Mouse (Mus musculus) testis, postnatal 10 days (tissue): ENCODE results near the gene Zc2hc1b.

Source experiments
- DNase-seq: peaks from one replicate; pipeline ENCODE4 v3.0.0; 2021; ENCODE audit warnings: low spot score

The Zc2hc1b gene

DNA sequence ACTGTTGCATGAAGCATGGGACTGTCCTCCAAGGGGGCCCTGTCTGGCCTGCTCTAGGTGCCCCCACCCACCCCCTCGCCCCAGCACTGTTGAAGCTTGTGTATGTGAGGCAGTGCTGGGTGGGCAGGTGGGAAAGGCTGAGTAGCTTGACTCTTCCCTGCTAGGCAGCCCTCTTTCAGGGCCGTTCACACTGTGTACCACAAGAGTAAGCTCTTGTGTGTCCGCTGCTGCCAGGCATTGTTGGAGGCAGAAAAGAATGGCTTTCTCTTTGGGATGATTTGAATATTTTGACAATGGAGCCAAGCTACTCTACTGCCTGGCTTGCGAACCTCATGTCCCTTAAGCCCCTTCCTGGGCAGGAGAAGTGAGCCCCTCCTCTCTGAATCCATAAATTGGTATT is 62.8 kb downstream of the Zc2hc1b start:
- no peak for DNase-seq

DNA sequence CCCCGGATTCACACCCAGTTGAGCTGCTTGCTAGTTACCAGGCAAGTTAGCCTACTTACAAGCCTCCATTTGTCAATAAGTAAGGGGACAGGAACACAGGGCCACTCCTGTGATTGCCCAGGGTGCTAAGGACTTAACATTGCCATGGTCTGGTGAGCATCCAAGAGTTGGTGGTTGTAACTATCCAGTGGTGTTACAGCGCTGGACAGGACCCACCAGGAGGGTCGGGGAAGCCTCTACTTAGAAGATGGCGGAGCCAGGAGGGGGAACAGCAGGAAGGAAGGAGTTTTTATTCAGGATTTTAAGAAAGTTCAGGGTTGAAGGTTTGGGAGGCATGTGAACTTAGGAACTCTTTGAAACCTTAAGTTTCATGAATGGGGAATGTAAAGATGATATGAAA is 64.2 kb downstream of the Zc2hc1b start:
- DNase-seq, result no peak

DNA sequence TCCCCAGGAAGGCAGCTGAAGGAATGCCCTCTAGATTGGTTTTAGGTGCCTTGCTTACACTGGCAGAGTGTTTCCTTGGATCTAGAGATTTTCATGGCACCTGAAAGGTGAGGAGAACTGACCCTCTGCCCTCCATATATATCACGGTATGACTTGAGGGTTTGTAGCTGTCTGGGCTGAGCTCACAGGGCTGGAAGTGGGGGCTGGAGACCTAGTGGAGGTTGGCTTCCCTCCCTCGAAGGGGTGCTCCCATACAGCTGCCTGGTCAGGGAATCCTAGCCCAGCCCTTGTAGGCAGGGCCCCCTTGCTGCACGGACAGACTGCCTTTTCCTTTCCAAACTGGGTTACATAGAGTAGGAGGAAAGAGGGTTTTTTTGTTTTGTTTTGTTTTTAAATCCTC is 65.0 kb downstream of the Zc2hc1b start:
- no peak for DNase-seq

DNA sequence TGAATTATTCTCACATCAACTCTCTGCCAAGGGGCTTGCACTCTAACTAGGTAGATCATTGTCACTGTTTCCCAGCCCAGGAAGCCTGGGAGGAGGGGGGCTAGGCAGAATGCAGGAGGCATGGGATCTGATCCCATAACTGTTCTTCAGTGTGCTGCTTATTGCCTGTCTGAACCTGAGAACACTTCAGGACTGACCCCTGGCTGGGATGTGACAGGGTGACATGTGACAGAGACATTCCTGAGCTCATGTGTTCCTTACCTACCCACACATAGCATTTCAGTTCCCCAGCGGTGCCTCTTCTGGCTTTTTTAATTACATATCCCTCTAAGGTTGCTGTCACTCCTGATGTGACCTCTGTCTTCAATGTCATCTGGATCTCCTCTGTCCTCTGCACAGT is 68.0 kb downstream of the Zc2hc1b start:
- no peak for DNase-seq

DNA sequence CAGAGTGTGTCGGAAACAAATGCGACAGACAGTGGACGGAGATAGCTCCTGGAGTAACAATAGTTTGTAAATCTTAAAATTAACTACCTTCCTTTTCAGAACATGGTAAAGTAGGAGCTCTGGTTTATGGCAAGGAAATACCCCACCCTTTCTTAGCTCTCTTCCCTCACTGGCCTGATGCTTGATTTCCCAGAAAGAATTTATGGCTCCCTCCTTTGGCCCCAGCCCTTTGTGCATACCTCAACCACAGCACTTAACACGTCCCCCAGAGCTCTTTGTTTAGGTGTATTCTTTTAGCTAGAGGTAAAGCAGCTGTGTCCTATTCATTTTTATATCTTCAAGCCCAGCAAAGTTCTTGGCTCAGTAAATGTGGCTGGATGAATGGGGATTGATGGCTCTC is 69.0 kb downstream of the Zc2hc1b start:
- DNase-seq, result no peak

DNA sequence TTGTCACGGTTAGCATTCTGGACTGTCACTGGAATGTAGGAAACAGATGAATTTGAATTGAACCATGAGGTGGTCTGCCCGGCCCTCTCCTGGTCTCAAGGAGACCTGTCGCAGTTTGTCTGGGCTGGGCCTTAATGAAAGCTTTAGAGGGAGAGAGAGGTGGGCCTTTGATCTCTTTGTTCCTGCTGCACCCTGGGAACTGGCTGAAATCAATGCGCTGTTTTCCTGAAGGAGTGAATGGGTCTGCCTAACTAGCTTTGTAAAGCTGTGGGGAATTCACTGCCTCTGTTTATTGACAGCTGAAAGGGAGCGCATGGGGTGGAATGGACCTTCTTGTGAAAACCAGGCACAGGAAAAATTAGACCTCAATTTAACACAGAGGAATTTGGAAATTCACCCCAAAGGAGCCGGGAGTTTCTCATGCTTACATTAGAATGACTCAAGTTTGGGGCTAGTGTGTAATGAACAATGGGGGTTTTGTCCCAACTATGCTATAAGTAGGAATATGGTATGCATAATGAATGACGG is 69.7 kb downstream of the Zc2hc1b start:
- DNase-seq, result no peak

DNA sequence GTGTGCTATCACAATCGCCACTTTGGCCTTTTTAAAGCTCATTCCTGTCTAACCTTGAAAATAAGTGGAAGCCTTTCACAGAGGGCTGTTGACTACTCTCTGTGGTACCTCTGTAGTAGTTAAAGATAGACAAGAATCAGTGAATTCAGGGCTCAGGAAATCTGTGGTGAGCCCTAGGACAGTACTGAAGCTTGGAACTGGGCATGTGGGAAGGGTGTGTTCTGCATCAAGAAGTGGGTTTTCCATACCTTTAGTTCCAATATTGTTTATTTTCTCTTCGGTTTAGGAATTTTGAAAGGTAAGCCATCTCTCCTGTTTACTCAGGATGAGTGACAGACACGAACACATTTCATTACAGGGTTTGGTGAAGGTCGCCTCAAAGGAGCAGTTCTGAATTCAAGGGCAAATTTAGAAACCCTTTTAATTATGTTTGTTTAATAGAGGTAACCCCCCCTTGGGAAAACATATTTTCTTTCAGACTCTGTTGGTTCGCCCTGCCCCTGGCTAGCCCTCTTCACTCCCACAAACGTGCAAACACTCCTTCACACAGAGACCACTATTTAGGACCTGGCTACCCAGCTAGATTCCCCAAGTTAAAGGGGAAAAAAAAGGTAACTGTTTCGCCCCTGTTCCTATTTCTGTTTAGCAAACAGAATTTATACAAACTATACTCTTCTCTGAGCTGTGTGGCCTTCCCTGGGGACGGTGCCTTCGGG is 70.8 kb downstream of the Zc2hc1b start:
- DNase-seq, result no peak

DNA sequence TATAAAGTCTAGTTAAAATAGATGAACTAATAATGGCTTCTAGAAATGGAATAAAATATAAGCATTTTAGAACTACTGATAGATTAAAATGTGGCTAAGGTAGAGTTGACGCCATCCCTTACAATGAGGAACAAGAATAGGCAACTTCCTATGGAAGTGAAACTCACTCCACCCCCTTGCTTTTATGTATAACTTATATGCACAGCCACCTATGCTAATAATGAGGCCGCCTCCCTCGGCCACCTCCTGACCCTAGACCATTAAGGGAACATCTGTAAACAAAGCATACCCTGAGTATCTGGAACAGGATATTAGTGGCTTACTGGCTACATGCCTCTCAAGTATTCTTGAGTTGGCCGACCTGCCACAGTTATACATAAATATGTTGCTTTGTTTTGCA is 74.0 kb downstream of the Zc2hc1b start:
- DNase-seq, result no peak

DNA sequence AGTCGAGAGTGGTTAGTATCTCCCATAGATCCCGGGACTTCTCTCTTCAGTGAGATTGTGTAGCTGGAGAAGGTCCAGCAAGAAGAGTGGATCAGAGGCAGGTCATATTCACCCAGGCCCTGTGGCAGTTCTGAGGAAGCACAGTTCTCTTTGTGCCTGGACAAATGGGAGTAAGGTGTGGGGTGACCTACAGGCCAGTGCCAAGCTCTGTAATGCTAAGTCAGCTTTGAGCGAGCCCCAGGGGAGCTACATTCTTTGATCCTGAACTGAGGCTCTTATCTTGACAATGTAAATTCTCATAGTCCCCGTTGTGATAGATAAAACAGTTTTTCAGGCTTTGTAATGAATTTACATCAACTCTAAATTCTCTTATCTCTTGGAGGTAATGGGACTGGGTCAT is 75.5 kb downstream of the Zc2hc1b start:
- no peak for DNase-seq

DNA sequence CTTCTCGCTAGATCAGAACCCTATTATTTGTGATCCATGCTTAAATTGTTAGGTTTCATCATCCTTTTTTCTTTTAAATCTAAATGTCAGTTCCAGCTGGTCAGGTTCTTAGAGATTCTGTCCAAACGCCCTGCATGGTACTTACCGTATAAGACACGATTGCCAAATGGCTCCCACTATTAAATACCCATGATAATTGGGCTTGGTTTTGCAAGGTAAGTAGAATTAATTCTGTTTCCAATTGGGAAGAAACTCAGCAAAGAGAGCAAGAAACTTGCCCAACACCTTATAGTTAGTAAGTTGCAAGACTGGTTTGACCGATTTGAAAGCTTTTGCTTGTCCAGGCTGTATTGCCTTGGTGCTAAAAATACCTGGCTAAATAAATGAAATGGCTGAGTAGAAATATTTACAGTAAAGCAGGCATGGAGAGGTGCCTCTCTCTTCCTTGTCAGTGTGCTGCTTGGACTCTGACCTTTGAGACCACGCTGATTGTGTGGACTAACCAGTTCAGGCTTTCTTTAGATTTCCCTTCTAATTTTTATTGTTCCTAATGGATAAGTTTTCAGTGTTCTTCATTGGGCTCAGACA is 77.7 kb downstream of the Zc2hc1b start:
- no peak for DNase-seq
